Mouse (Mus musculus): ENCODE results near the gene Fastkd3. TPM values are rescaled to one million over a fixed set of nuclear protein-coding genes. Genes with fewer than 3 reads are reported as not detected.

The Fastkd3 gene
- polyA plus RNA-seq, 1 experiment from 2014 or later = 40.5 TPM

GRCm38 (mm10) chr13:68583961-68584360, 1.9 kb downstream of the Fastkd3 start:
- no peak overlapping the region for H3K4me3 ChIP-seq (replicated peaks)
- no peak overlapping the region for H3K4me2 ChIP-seq
- no peaks in the 10 kb centered on the region for H3K9me3 ChIP-seq
- H3K4me1 ChIP-seq = peaks cover 21% of the 10 kb centered on the region
- H3K9ac ChIP-seq = no peak overlapping the region
- no peak overlapping the region for H3K27ac ChIP-seq
- H3K36me3 ChIP-seq (replicated peaks) = peaks cover 54% of the 10 kb centered on the region
- ATAC-seq (ENCODE audit: low FRiP score) = no peak
- H3K27me3 ChIP-seq = no peaks in the 10 kb centered on the region
- WGBS = 93% methylated on average over 11 of the region's 11 CpGs

DNA sequence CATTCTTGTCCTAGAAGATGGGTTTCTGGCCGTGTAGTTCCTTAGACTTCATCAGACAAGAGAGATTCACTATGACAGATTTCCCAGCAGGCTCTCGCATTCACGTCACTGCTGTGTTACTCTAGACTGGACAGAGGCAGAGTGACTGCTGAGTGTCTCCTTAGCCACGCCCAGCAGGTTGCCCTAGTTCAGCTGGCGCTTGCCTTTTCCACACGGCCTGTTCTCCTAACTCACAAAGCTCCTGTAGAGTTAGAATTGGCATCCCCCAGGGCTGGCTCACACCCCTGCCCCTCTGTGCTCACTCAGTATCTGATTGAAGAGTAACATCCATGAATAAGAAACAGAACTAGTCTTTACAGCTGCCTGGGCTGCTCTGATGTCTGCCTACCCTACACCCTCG, 3.4 kb downstream of the Fastkd3 start:
- Histone ChIP-seq H3K27ac (no peak overlapping the region), H3K4me2 (no peak overlapping the region), H3K4me1 (peaks cover 17% of the 10 kb centered on the region), H3K9me3 (no peaks in the 10 kb centered on the region), H3K4me3 (replicated peaks) (no peak overlapping the region), H3K36me3 (replicated peaks) (peaks cover 66% of the 10 kb centered on the region), H3K9ac (no peak overlapping the region), H3K27me3 (no peaks in the 10 kb centered on the region)
- 86% methylated on average over 7 of the region's 7 CpGs for WGBS
- ATAC-seq (ENCODE audit: low FRiP score) = no peak

- Histone ChIP-seq H3K4me3 (replicated peaks) (no peak overlapping the region), H3K9ac (no peak overlapping the region), H3K27ac (no peak overlapping the region), H3K4me1 (no peaks in the 10 kb centered on the region), H3K27me3 (no peaks in the 10 kb centered on the region), H3K4me2 (no peak overlapping the region), H3K9me3 (no peaks in the 10 kb centered on the region), H3K36me3 (replicated peaks) (peaks cover 95% of the 10 kb centered on the region)
- ATAC-seq (ENCODE audit: low FRiP score) = no peak
These were observed 6.3 kb downstream of the Fastkd3 start for GRCm38 (mm10) chr13:68588352-68588751.

GRCm38 (mm10) chr13:68593797-68594196, 11.8 kb downstream of the Fastkd3 start:
- Histone ChIP-seq H3K36me3 (replicated peaks) (peaks cover 45% of the 10 kb centered on the region), H3K9ac (no peak overlapping the region), H3K4me3 (replicated peaks) (no peak overlapping the region), H3K4me2 (no peak overlapping the region), H3K4me1 (no peaks in the 10 kb centered on the region), H3K9me3 (no peaks in the 10 kb centered on the region), H3K27ac (no peak overlapping the region), H3K27me3 (no peaks in the 10 kb centered on the region; the same call in none of the 2 replicates)
- 88% methylated on average over 1 of the region's 1 CpGs for WGBS
- peak; percentile 45; the same call in 1 of the 2 replicates for ATAC-seq (ENCODE audit: low FRiP score)

DNA sequence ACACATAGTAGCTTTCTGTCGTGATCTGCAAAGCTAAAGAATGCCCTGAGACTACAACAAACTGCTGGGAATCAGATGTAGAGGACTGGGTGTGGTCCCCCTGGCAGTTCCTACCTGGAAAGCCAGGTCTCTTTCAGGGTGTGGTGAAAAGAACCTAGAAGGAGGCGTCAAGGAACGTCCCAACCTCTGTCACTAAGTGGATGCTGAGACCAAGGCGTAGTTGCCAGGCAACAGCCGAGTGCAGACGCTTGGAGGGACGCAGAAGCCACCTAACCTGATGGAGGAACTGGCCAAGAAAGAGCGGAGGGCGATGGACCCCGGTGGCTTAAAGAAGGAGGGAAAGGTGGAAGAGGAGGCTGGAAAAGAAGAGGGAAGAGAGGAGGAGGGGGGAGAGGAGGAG, 15.2 kb downstream of the Fastkd3 start, which contains the start of gene 1700001L19Rik:
TSS of gene 1700001L19Rik (plus strand) at position 223 of the 400 bp plus-strand sequence.
- peak within 1 kb of the TSS; percentile 14; the same call in 1 of the 2 replicates for H3K4me3 ChIP-seq (replicated peaks)
- H3K27me3 ChIP-seq = no peaks in the 10 kb centered on the region; the same call in none of the 2 replicates
- H3K27ac ChIP-seq = no peak within 1 kb of the TSS
- H3K9ac ChIP-seq = no peak within 1 kb of the TSS
- no peaks in the 10 kb centered on the region for H3K4me1 ChIP-seq
- peaks cover 12% of the 10 kb centered on the region for H3K36me3 ChIP-seq (replicated peaks)
- peak within 1 kb of the TSS; percentile 45 for H3K4me2 ChIP-seq
- ATAC-seq (ENCODE audit: low FRiP score) = no peak
- WGBS = 6% methylated on average over 9 of the region's 10 CpGs
- no peaks in the 10 kb centered on the region for H3K9me3 ChIP-seq

DNA sequence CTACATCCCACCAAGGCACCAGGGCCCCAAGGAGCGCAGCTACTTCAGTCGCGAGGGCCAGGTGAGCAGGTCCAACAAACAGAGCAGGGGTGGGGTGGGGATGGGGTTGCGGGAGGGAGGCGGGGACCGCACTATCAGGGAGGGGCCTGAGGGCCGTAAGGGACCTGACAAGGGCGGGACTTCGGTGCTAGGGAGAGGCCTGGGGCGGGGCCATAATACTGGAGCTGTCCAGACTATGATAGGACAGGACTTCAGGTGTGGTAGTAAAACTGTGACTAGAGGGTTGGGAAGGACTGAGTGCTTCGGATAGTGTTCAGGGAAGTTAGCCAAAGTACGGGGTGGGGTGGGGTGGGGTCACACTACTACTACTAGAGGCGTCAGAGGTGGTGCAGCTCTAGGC, 15.6 kb downstream of the Fastkd3 start:
- no peak overlapping the region for H3K9ac ChIP-seq
- no peaks in the 10 kb centered on the region; the same call in none of the 2 replicates for H3K27me3 ChIP-seq
- H3K27ac ChIP-seq = no peak overlapping the region
- no peak for ATAC-seq (ENCODE audit: low FRiP score)
- no peaks in the 10 kb centered on the region for H3K4me1 ChIP-seq
- WGBS = 19% methylated on average over 12 of the region's 13 CpGs
- H3K36me3 ChIP-seq (replicated peaks) = peaks cover 7% of the 10 kb centered on the region
- H3K4me3 ChIP-seq (replicated peaks) = peak overlapping the region; percentile 14; the same call in 1 of the 2 replicates
- no peaks in the 10 kb centered on the region for H3K9me3 ChIP-seq
- peak overlapping the region; percentile 45 for H3K4me2 ChIP-seq

DNA sequence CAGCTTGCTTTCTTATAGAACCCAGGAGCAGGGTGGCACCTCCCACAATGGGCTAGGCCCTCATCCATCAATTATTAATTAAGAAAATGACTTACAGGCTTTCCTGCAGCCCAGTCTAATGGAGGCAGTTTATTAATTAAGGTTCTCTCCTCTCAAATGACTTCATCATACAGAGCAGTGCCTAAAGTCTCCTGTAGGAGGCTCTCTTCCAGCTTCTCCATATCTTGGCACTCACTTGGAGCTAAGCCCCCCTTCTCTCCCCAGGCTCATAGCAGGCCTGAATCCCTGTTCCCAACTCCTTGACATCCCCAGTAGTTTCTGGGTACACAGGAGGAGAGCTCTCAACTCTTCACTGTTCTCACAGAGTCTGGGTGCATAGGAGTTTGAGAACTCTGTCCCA, 16.9 kb downstream of the Fastkd3 start:
- H3K27me3 ChIP-seq = no peaks in the 10 kb centered on the region; the same call in none of the 2 replicates
- no peak overlapping the region for H3K4me2 ChIP-seq
- no peaks in the 10 kb centered on the region for H3K4me1 ChIP-seq
- no peak overlapping the region for H3K9ac ChIP-seq
- H3K36me3 ChIP-seq (replicated peaks) = no peaks in the 10 kb centered on the region
- H3K27ac ChIP-seq = no peak overlapping the region
- no peak for ATAC-seq (ENCODE audit: low FRiP score)
- H3K9me3 ChIP-seq = no peaks in the 10 kb centered on the region
- no peak overlapping the region for H3K4me3 ChIP-seq (replicated peaks)

- 21% methylated on average over 6 of the region's 6 CpGs for WGBS
- Histone ChIP-seq H3K4me3 (replicated peaks) (no peak overlapping the region), H3K4me1 (0 out of 2 replicates have a peak, but pooled peaks cover 2% of the 10 kb centered on the region), H3K27ac (no peak overlapping the region), H3K27me3 (no peaks in the 10 kb centered on the region; the same call in none of the 2 replicates), H3K9ac (no peak overlapping the region; the same call in 1 of the 2 replicates), H3K9me3 (no peaks in the 10 kb centered on the region), H3K4me2 (no peak overlapping the region), H3K36me3 (replicated peaks) (no peaks in the 10 kb centered on the region)
- no peak for ATAC-seq (ENCODE audit: low FRiP score)
These were observed 19.1 kb downstream of the Fastkd3 start for GRCm38 (mm10) chr13:68601184-68601583.

GRCm38 (mm10) chr13:68603085-68603484, 21.1 kb downstream of the Fastkd3 start:
- ATAC-seq (ENCODE audit: low FRiP score) = no peak
- Histone ChIP-seq H3K4me2 (no peak overlapping the region), H3K27me3 (no peaks in the 10 kb centered on the region), H3K36me3 (replicated peaks) (no peaks in the 10 kb centered on the region), H3K4me1 (0 out of 2 replicates have a peak, but pooled peaks cover 7% of the 10 kb centered on the region), H3K9ac (no peak overlapping the region), H3K9me3 (no peaks in the 10 kb centered on the region), H3K4me3 (replicated peaks) (no peak overlapping the region), H3K27ac (no peak overlapping the region)
- 77% methylated on average over 6 of the region's 6 CpGs for WGBS

DNA sequence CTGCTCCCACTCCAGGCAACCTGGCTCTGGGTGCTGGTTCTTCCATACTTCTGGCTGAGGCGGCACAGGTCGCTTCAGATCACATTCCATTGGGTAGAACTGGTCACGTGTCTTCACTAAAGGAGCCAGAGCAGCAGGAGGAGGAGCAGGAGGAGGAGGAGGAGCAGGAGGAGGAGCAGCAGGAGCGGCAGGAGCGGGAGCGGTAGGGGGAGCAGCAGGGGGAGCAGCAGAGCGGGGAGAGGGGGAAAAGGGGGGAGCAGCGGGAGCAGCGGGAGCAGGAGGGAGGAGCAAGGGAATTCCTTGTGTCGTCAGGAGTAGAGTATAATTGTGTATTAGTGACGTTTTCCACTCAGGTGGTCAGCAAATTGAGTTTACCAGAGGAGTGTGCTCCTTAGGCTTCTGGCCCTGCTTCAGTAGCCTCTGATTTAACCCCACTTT, 23.7 kb downstream of the Fastkd3 start:
- peak overlapping the region; percentile 24 for H3K4me3 ChIP-seq (replicated peaks)
- peak; percentile 76 for ATAC-seq (ENCODE audit: low FRiP score)
- no peak overlapping the region for H3K27ac ChIP-seq
- H3K9me3 ChIP-seq = no peaks in the 10 kb centered on the region
- no peak overlapping the region for H3K9ac ChIP-seq
- H3K36me3 ChIP-seq (replicated peaks) = no peaks in the 10 kb centered on the region
- 0 out of 2 replicates have a peak, but pooled peaks cover 7% of the 10 kb centered on the region for H3K4me1 ChIP-seq
- 2% methylated on average over 10 of the region's 11 CpGs for whole genome bisulfite sequencing
- peak overlapping the region; percentile 38 for H3K4me2 ChIP-seq
- H3K27me3 ChIP-seq = no peaks in the 10 kb centered on the region

GRCm38 (mm10) chr13:68607652-68608405, 25.8 kb downstream of the Fastkd3 start:
- H3K4me3 ChIP-seq (replicated peaks) = no peak overlapping the region
- no peaks in the 10 kb centered on the region for H3K27me3 ChIP-seq
- H3K36me3 ChIP-seq (replicated peaks) = no peaks in the 10 kb centered on the region
- H3K9ac ChIP-seq = no peak overlapping the region
- H3K9me3 ChIP-seq = no peaks in the 10 kb centered on the region
- ATAC-seq (ENCODE audit: low FRiP score) = no peak
- WGBS = 59% methylated on average over 21 of the region's 21 CpGs
- H3K4me2 ChIP-seq = no peak overlapping the region
- H3K4me1 ChIP-seq = 0 out of 2 replicates have a peak, but pooled peaks cover 7% of the 10 kb centered on the region
- no peak overlapping the region for H3K27ac ChIP-seq

GRCm38 (mm10) chr13:68622792-68623191, 40.8 kb downstream of the Fastkd3 start:
- Histone ChIP-seq H3K4me2 (no peak overlapping the region), H3K9me3 (no peaks in the 10 kb centered on the region), H3K9ac (no peak overlapping the region), H3K4me1 (no peaks in the 10 kb centered on the region), H3K4me3 (replicated peaks) (no peak overlapping the region), H3K36me3 (replicated peaks) (no peaks in the 10 kb centered on the region), H3K27me3 (no peaks in the 10 kb centered on the region), H3K27ac (no peak overlapping the region)
- 75% methylated on average over 6 of the region's 6 CpGs for WGBS
- ATAC-seq (ENCODE audit: low FRiP score) = no peak

- Histone ChIP-seq H3K4me1 (no peaks in the 10 kb centered on the region), H3K9ac (no peak overlapping the region), H3K27me3 (no peaks in the 10 kb centered on the region), H3K4me3 (replicated peaks) (no peak overlapping the region), H3K4me2 (no peak overlapping the region), H3K27ac (no peak overlapping the region), H3K9me3 (no peaks in the 10 kb centered on the region), H3K36me3 (replicated peaks) (no peaks in the 10 kb centered on the region)
- ATAC-seq (ENCODE audit: low FRiP score) = no peak
- WGBS = 73% methylated on average over 3 of the region's 3 CpGs
These were observed 45.0 kb downstream of the Fastkd3 start for GRCm38 (mm10) chr13:68627041-68627440.

All from forebrain, embryonic 12.5 days (tissue).